In the genomic region with DNA sequence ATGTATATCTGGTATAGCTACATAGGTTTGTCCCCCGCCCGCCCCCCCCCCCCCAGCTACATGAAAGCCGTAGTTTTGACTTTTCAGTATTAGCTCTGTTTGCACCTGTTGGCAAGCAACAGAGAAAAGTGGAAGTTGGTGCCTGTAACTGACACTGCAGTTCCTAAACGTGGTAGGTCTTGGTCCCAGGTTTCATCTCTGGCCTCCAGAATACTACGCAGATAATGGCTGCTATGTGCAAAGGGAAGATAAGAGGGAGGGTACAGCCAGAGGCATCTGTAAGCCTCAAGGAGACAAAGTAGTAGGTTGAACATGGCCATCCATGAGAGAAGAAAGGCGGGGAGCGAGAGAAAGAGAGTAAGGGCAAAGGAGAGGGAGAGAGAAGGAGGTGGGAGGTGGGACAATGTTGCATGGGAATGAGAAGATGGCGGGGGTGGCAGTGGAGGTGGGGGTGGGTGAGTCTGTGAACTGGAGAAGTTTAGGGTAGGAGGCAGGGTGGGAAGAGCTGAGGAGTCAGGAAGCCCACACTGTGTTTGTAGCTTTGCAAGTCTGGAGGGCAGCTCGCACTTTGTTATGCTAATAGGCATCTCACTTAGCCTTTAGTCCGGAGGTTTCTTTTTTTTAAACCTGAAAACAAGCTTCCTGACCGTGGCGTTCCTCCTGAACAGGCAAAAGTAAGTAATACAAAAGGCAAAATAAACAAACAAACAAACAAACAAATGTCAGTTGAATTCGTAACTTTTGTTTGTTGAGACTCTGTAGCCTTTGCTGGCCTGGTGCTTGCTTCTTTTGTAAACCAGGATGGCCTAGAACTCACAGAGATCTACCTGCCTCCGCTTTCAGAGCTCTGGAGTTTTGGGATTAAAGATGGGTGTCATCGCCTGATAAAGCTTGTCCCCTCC, we compare ENCODE assay signal across 10 mouse cellular contexts. TPM values are rescaled to one million over a fixed set of nuclear protein-coding genes. Genes with fewer than 3 reads are reported as not detected.
DNase-seq lines count a peak whose midpoint lies in the region; ATAC-seq and TF ChIP-seq lines count a peak whose summit lies in the region.
"Had no signal": no experiment of that assay in that cellular context is flagged by ENCODE, and none has a peak within 500 bp of the region (broad histone marks: within the 10 kb centered on the region; RNA-seq: fewer than 3 reads in every experiment).

Fam169a (plus strand) TSS at position 638 of the 902 bp plus-strand sequence.

- no peaks in the 10 kb centered on the region for H3K9me3 ChIP-seq in midbrain, postnatal 0 days (ENCODE audit: low read length)

- H3K4me3 ChIP-seq in layer of hippocampus, adult 2 months = no peak within 1 kb of the TSS
- no peak within 1 kb of the TSS for H3K4me3 ChIP-seq in midbrain, postnatal 0 days (ENCODE audit: low read depth, low read length)

- intact Hi-C loops in left cerebral cortex, postnatal 14 days (cut with DNase I) = no loop called here
- intact Hi-C loops in gastrocnemius, postnatal 14 days (cut with DNase I; ENCODE audit: low total_unique reads) = no loop called here

- ATAC-seq in erythroid progenitor cell, adult 5-6 weeks (replicated peaks; ENCODE audit: low FRiP score, poor library complexity, severe bottlenecking) = peak; percentile 90
- no peak for ATAC-seq in midbrain, postnatal 0 days (ENCODE audit: low FRiP score)

- no peak within 1 kb of the TSS for H3K4me2 ChIP-seq in midbrain, postnatal 0 days (ENCODE audit: low read depth, low read length, poor library complexity, severe bottlenecking)

- H3K27me3 ChIP-seq in midbrain, postnatal 0 days (ENCODE audit: insufficient read depth, low read length) = no peaks in the 10 kb centered on the region

- no peaks in the 10 kb centered on the region for H3K4me1 ChIP-seq in midbrain, postnatal 0 days (ENCODE audit: insufficient read depth, low read length)

- WGBS in midbrain, postnatal 0 days = 39% methylated on average over 15 of the region's 15 CpGs

- H3K9ac ChIP-seq in midbrain, postnatal 0 days (replicated peaks; ENCODE audit: low read length, poor library complexity, severe bottlenecking) = no peak within 1 kb of the TSS

- DNase-seq in layer of hippocampus, adult 2 months (ENCODE audit: low spot score in 2 of 2) = no peak
- no peak for DNase-seq in layer of hippocampus, adult 9-11 months
- DNase-seq in left cerebral cortex, postnatal 14 days (ENCODE audit: low spot score in 2 of 2) = no peak
- no peak for DNase-seq in midbrain, postnatal 0 days (ENCODE audit: low spot score)
- DNase-seq in gastrocnemius, postnatal 14 days = no peak
- DNase-seq in natural killer cell, adult 2 months (ENCODE audit: low spot score in 2 of 2) = no peak
- DNase-seq in gastrocnemius, adult 8-10 months (ENCODE audit: low spot score in 2 of 2) = no peak
- DNase-seq: thymus, adult 2 months had no signal

- TF ChIP-seq CTCF in layer of hippocampus, adult 2 months (conservative IDR thresholded peaks at IDR 0.05) = no peak
- TF ChIP-seq CTCF in midbrain, postnatal 0 days (IDR thresholded peaks at IDR 0.05) = no peak

- no peaks in the 10 kb centered on the region for H3K36me3 ChIP-seq in midbrain, postnatal 0 days (ENCODE audit: insufficient read depth, low read length)

- H3K27ac ChIP-seq in layer of hippocampus, adult 2 months = no peak within 1 kb of the TSS
- H3K27ac ChIP-seq in midbrain, postnatal 0 days (ENCODE audit: low read depth, low read length) = no peak within 1 kb of the TSS

RNA-seq across cellular contexts. Expression of gene Fam169a, which starts in this region (rescaled TPM):
- 10 to 100 TPM; 39.6 TPM for total RNA-seq in layer of hippocampus, adult 2 months (2021)
- 1.1 TPM in 1 of 2 replicates, not detected in the other for total RNA-seq in erythroid progenitor cell, adult 5-6 weeks (2015; ENCODE audit: low replicate concordance)
- 1.4 and 1.9 TPM in 2 replicates for total RNA-seq in erythroid progenitor cell, adult 5-6 weeks (2017; ENCODE audit: low replicate concordance)
- total RNA-seq in left cerebral cortex, postnatal 14 days (2021) = 10 to 100 TPM; 43.5 to 44.5 TPM
- 46.4 and 48.8 TPM in 2 replicates for total RNA-seq in midbrain, postnatal 0 days (2014; rRNA removed)
- polyA plus RNA-seq in midbrain, postnatal 0 days (2015; fragmentation: Nextera tagmentation; extraction: Ambion mirVana) = 28.8 and 29.9 TPM in 2 replicates
- not detected for total RNA-seq in gastrocnemius, postnatal 14 days (2021)
- total RNA-seq in gastrocnemius, adult 8-10 months (2022) = under 1 TPM in 1 of 4 experiments, not detected in 3; 0.12 TPM
- polyA plus RNA-seq: liver, adult 2 months had no signal

Comparison
In these comparisons a context has a peak if more than half of its experiments do, and no peak if none do; other contexts are left out.
1. RNA of gene Fam169a (total RNA-seq): 46.4 to 48.8 TPM in midbrain, postnatal 0 days, 43.5 to 44.5 TPM in left cerebral cortex, postnatal 14 days and 39.6 TPM in layer of hippocampus, adult 2 months; 1.1 to 1.9 TPM in erythroid progenitor cell, adult 5-6 weeks, 0.12 TPM in gastrocnemius, adult 8-10 months and not detected in gastrocnemius, postnatal 14 days; every median in the first group is over 10 times any median in the second.